Mouse (Mus musculus) forebrain, embryonic 15.5 days (tissue): ENCODE results near the gene Coro7. TPM values are rescaled to one million over a fixed set of nuclear protein-coding genes. Genes with fewer than 3 reads are reported as not detected.

ENCODE experiments used
- ATAC-seq: fragments of 200-750 bp; cut with Nextera tagmentation; replicated peaks from 2 replicates; pipeline ENCODE4 v1.8.0; 2017; ENCODE audit warnings: mild to moderate bottlenecking, moderate TSS enrichment, moderate library complexity
- H3K27ac ChIP-seq: fragments of 300-500 bp; sonication (generic); replicated peaks from 2 replicates; pipeline ENCODE4 v1.5.1; 2015; ENCODE audit warnings: mild to moderate bottlenecking, inconsistent platforms
- H3K27me3 ChIP-seq: fragments of 300-500 bp; sonication (generic); 2 replicates; pipeline ENCODE4 v1.6.1; 2015; ENCODE audit warnings: inconsistent platforms
- H3K36me3 ChIP-seq: fragments of 300-500 bp; sonication (generic); 2 replicates; pipeline ENCODE4 v1.6.1; 2015; ENCODE audit warnings: mild to moderate bottlenecking, inconsistent platforms
- H3K4me1 ChIP-seq: fragments of 300-500 bp; sonication (generic); 2 replicates; pipeline ENCODE4 v1.6.1; 2015; ENCODE audit warnings: inconsistent platforms
- H3K4me2 ChIP-seq: fragments of 300-500 bp; sonication (generic); replicated peaks from 2 replicates; pipeline ENCODE4 v1.6.1; 2015; ENCODE audit warnings: mild to moderate bottlenecking, inconsistent platforms
- H3K4me3 ChIP-seq: fragments of 300-500 bp; sonication (generic); 2 replicates; pipeline ENCODE4 v1.5.1; 2015; ENCODE audit warnings: mild to moderate bottlenecking, inconsistent platforms
- H3K9ac ChIP-seq: fragments of 300-500 bp; sonication (generic); replicated peaks from 2 replicates; pipeline ENCODE4 v1.6.1; 2015; ENCODE audit warnings: mild to moderate bottlenecking, inconsistent platforms
- H3K9me3 ChIP-seq: fragments of 300-500 bp; sonication (generic); 2 replicates; pipeline ENCODE4 v1.6.1; 2016; ENCODE audit warnings: inconsistent platforms
- WGBS: fragments of 180-500 bp; shearing (Covaris S2); methylation state at CpG from one replicate; pipeline ENCODE4 v1.1.7; 2015; ENCODE audit warnings: mixed read lengths; 5-methylcytosine and 5-hydroxymethylcytosine counted together
- polyA plus RNA-seq: library from polyadenylated mRNA; unstranded; fragments of >200 nt; fragmentation: Nextera tagmentation; extraction: Ambion mirVana; gene quantifications from 2 replicates; pipeline ENCODE4 v1.2.1, GENCODE M21; 2015

The Coro7 gene
- polyA plus RNA-seq: 25.0 TPM in 2 replicates

GRCm38 (mm10) chr16:4679121-4680018 lies at the start of gene Coro7:
TSS of gene Coro7 (minus strand) at chr16:4679777.
- under 1% methylated on average over 47 of the region's 47 CpGs for WGBS

DNA sequence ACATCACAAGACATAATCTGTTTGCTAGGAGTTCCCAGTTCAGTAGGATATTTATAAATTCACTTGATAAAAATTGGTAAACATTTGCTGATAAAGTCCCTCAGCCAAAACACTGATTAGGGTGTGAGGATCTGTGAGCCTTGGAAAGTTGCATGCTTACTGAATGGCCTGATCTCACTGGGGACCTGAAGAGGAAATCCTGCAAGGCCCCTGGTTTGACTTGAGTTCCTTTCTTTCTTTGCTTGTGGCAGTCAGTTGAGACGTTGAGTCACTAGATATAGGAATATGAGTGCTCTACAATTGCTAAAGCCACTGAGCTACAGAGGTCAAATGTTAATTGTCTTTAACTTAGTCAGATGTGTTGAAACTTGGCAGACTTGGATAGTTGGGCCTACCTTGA lies 48.4 kb upstream of the Coro7 start:
- no peak overlapping the region for H3K4me2 ChIP-seq
- peaks cover 16% of the 10 kb centered on the region for H3K4me1 ChIP-seq
- no peak overlapping the region for H3K27ac ChIP-seq
- no peaks in the 10 kb centered on the region for H3K36me3 ChIP-seq
- no peak overlapping the region for H3K4me3 ChIP-seq
- WGBS: 65% methylated on average over 1 of the region's 1 CpGs
- no peaks in the 10 kb centered on the region for H3K9me3 ChIP-seq
- no peak for ATAC-seq
- H3K27me3 ChIP-seq: no peaks in the 10 kb centered on the region
- H3K9ac ChIP-seq: no peak overlapping the region

More at GRCm38 (mm10) chr16:4679121-4680018, at the start of gene Coro7:
- no peaks in the 10 kb centered on the region for H3K27me3 ChIP-seq
- peak; percentile 90 for ATAC-seq
- H3K4me2 ChIP-seq: peak within 1 kb of the TSS; percentile 74
- H3K9ac ChIP-seq: peak within 1 kb of the TSS; percentile 57
- H3K4me1 ChIP-seq: peaks cover 18% of the 10 kb centered on the region
- H3K36me3 ChIP-seq: peaks cover 16% of the 10 kb centered on the region; the same call in 1 of the 2 replicates
- peak within 1 kb of the TSS; percentile 16; the same call in 1 of the 2 replicates for H3K27ac ChIP-seq
- no peaks in the 10 kb centered on the region for H3K9me3 ChIP-seq
- peak within 1 kb of the TSS; percentile 56 for H3K4me3 ChIP-seq

- Histone ChIP-seq H3K4me3 (peak overlapping the region; percentile 86; the same call in 1 of the 2 replicates), H3K27me3 (no peaks in the 10 kb centered on the region), H3K36me3 (no peaks in the 10 kb centered on the region), H3K4me1 (peaks cover 16% of the 10 kb centered on the region), H3K9ac (no peak overlapping the region), H3K9me3 (no peaks in the 10 kb centered on the region), H3K4me2 (peak overlapping the region; percentile 72), H3K27ac (no peak overlapping the region)
- WGBS: 95% methylated on average over 1 of the region's 1 CpGs
- no peak for ATAC-seq
These were observed 47.9 kb upstream of the Coro7 start for GRCm38 (mm10) chr16:4727526-4727925.

DNA sequence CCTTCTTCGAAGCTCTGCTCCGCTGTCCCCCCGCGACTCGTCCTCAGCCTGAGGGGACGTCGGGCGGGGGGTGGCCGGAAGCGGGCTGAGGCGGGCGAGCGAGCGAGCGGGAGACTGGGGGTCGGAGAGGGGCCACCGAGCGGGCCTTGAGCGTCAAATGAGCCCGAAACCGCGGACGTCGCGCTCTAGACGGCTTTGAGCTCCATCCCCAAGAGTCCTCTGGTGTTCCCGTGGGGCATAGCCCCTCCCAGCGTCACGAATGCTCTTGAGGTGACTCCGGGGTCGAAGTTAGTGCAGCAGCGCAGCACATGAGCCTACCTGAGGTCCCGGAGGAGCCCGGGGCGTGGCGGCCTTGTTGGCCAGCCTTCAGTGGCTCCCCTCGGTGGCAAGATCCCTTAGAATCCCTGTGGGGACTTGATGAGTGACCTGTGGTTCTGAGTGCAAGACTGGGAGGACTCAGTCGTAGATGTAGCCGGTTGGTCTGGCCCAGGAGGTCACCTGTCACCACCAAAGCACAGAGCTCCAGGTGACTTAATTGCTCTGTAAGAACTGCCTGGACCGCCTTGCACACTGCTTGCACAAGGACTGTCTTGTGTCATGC lies 47.1 kb upstream of the Coro7 start:
- H3K4me2 ChIP-seq: peak overlapping the region; percentile 72
- H3K36me3 ChIP-seq: no peaks in the 10 kb centered on the region
- peak overlapping the region; percentile 79 for H3K27ac ChIP-seq
- H3K4me3 ChIP-seq: peak overlapping the region; percentile 86
- 2% methylated on average over 40 of the region's 40 CpGs for WGBS
- H3K4me1 ChIP-seq: peaks cover 16% of the 10 kb centered on the region
- no peaks in the 10 kb centered on the region for H3K9me3 ChIP-seq
- no peaks in the 10 kb centered on the region for H3K27me3 ChIP-seq
- H3K9ac ChIP-seq: peak overlapping the region; percentile 91
- ATAC-seq: 0 out of 2 replicates have a peak, but pooled peaks have one; percentile 14

- H3K4me2 ChIP-seq: peak within 1 kb of the TSS; percentile 72
- WGBS: 5% methylated on average over 35 of the region's 35 CpGs
- H3K9ac ChIP-seq: peak within 1 kb of the TSS; percentile 91
- peak; percentile 97 for ATAC-seq
- H3K9me3 ChIP-seq: no peaks in the 10 kb centered on the region
- H3K36me3 ChIP-seq: no peaks in the 10 kb centered on the region
- peak within 1 kb of the TSS; percentile 86 for H3K4me3 ChIP-seq
- no peaks in the 10 kb centered on the region for H3K27me3 ChIP-seq
- H3K27ac ChIP-seq: peak within 1 kb of the TSS; percentile 79
- H3K4me1 ChIP-seq: peaks cover 16% of the 10 kb centered on the region
These were observed 46.4 kb upstream of the Coro7 start, which contains the start of gene Hmox2 for GRCm38 (mm10) chr16:4725780-4726527. TSS of gene Hmox2 (plus strand) at chr16:4726361.

GRCm38 (mm10) chr16:4725266-4725665 lies 45.7 kb upstream of the Coro7 start:
- H3K4me2 ChIP-seq: no peak overlapping the region
- no peak for ATAC-seq
- no peaks in the 10 kb centered on the region for H3K27me3 ChIP-seq
- no peak overlapping the region for H3K4me3 ChIP-seq
- H3K4me1 ChIP-seq: peaks cover 16% of the 10 kb centered on the region
- H3K9ac ChIP-seq: no peak overlapping the region
- no peaks in the 10 kb centered on the region for H3K36me3 ChIP-seq
- whole genome bisulfite sequencing: 83% methylated on average over 4 of the region's 4 CpGs
- no peak overlapping the region for H3K27ac ChIP-seq
- no peaks in the 10 kb centered on the region for H3K9me3 ChIP-seq

DNA sequence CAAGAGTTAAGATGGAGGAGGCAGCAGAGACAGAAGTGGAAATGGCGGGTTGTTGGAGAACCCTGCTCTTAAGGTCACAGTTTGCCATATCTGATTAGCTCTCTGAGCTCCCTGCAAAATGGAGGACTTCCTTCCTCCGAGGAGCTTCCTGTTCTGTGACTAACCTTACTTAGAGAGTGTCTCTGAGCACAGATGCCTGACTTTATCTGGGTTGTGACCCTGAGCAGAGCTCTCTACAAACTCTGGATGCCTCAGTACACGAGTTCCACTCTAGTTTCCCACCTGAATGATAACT lies 43.3 kb upstream of the Coro7 start:
- WGBS: 82% methylated on average over 3 of the region's 3 CpGs

GRCm38 (mm10) chr16:4722128-4722914 lies 42.7 kb upstream of the Coro7 start:
- Histone ChIP-seq H3K4me3 (no peak overlapping the region), H3K9ac (no peak overlapping the region), H3K4me2 (no peak overlapping the region), H3K27ac (no peak overlapping the region), H3K4me1 (peaks cover 21% of the 10 kb centered on the region), H3K36me3 (no peaks in the 10 kb centered on the region), H3K9me3 (no peaks in the 10 kb centered on the region), H3K27me3 (no peaks in the 10 kb centered on the region)
- WGBS: 59% methylated on average over 7 of the region's 7 CpGs
- ATAC-seq: no peak

More for the DNA sequence above, 43.3 kb upstream of the Coro7 start:
- no peak for ATAC-seq
- Histone ChIP-seq H3K4me1 (peaks cover 22% of the 10 kb centered on the region), H3K9ac (no peak overlapping the region), H3K36me3 (no peaks in the 10 kb centered on the region), H3K9me3 (no peaks in the 10 kb centered on the region), H3K4me2 (no peak overlapping the region), H3K27me3 (no peaks in the 10 kb centered on the region), H3K27ac (no peak overlapping the region), H3K4me3 (no peak overlapping the region)

DNA sequence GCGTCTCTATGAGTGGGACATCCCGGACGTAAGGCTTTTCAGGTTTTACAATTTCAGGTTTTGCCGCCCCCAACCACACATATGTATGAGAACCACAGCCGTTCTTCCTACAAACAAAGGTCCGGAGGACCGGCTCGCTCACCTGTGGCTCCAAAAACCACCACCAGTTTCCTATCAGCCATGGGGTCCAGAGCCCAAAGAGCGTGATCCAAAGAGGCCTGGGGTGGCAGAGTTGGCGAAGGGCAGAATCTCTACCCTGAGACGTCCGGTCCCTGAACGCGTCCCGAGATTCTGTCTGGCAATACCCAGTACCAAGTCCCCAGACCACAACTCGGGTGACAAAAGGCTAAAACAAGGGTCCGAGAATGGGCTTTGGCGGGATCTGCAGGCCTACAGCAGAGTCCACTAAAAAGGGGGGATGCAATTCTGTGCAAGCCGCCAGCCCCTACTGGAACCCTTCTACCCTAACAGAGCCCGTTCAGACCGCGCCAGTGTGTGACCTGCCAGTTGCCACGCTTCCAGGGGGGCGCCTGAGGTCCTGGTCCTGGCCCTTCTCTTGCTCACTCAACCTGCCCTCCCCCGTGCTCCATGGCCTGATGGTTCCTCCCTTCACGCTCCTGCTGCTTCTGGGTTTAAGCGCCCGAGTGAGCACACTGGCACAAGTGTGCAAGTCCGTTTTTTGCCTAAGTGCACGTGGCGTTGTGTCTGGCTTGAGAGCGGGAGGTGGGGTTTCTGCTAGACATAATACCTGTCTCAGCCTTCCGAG lies 39.4 kb upstream of the Coro7 start, which contains the start of gene Nmral1:
Nmral1 (minus strand) TSS at position 604 of the 766 bp plus-strand sequence.
- Histone ChIP-seq H3K36me3 (peaks cover 20% of the 10 kb centered on the region), H3K4me2 (peak within 1 kb of the TSS; percentile 77), H3K4me3 (peak within 1 kb of the TSS; percentile 73), H3K27me3 (no peaks in the 10 kb centered on the region), H3K9me3 (no peaks in the 10 kb centered on the region), H3K9ac (peak within 1 kb of the TSS; percentile 63), H3K27ac (peak within 1 kb of the TSS; percentile 84), H3K4me1 (peaks cover 14% of the 10 kb centered on the region)
- 10% methylated on average over 33 of the region's 33 CpGs for WGBS
- peak; percentile 87 for ATAC-seq

DNA sequence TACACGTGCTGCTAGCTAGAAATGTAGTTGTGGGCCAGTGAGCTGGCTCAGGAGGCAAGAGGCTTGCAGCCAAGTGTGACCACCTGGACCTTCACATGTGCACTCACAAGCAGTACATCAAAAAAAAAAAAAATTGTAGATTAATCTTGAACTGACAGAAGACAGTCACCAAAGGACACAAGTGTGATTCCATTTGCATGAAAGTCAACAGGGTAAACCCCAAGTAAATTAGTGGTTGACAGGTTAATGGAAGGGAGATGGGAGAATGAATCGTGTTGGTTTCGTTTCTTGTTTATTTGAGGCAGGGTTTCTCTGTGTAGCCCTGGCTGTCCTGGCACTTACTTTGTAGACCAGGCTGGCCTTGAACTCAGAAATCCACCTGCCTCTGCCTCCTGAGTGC lies 38.3 kb upstream of the Coro7 start:
- Histone ChIP-seq H3K9me3 (no peaks in the 10 kb centered on the region), H3K4me2 (peak overlapping the region; percentile 77), H3K9ac (peak overlapping the region; percentile 63; the same call in 1 of the 2 replicates), H3K4me1 (peaks cover 14% of the 10 kb centered on the region), H3K27me3 (no peaks in the 10 kb centered on the region), H3K27ac (no peak overlapping the region), H3K4me3 (peak overlapping the region; percentile 73), H3K36me3 (peaks cover 20% of the 10 kb centered on the region)
- no peak for ATAC-seq
- 54% methylated on average over 3 of the region's 3 CpGs for WGBS
